21 mouse cellular contexts compared by ENCODE assay signal in genomic region chr17:30490601-30491000, GRCm38 (mm10).
DNase-seq lines count a peak whose midpoint lies in the region; ATAC-seq lines count a peak whose summit lies in the region.
"Had no signal": no experiment of that assay in that cellular context is flagged by ENCODE, and none has a peak within 500 bp of the region (broad histone marks: within the 10 kb centered on the region; RNA-seq: fewer than 3 reads in every experiment).

No protein-coding gene starts in this region.

- H3K9ac ChIP-seq in hindbrain, embryonic 12.5 days: no peak overlapping the region
- H3K9ac ChIP-seq in hindbrain, embryonic 14.5 days: no peak overlapping the region
- H3K9ac ChIP-seq in midbrain, embryonic 11.5 days (ENCODE audit: low read length): no peak overlapping the region
- no peak overlapping the region for H3K9ac ChIP-seq in midbrain, embryonic 14.5 days (replicated peaks; ENCODE audit: low read length)
- H3K9ac ChIP-seq: forebrain, embryonic 13.5 days; hindbrain, embryonic 13.5 days had no signal

- peak overlapping the region; percentile 1; the same call in 1 of the 2 replicates for H3K27ac ChIP-seq in hindbrain, embryonic 12.5 days
- H3K27ac ChIP-seq in hindbrain, embryonic 14.5 days: no peak overlapping the region
- no peak overlapping the region for H3K27ac ChIP-seq in midbrain, embryonic 11.5 days (ENCODE audit: low read depth, low read length)
- no peak overlapping the region for H3K27ac ChIP-seq in midbrain, embryonic 14.5 days (replicated peaks; ENCODE audit: low read depth, low read length)
- H3K27ac ChIP-seq: hindbrain, embryonic 13.5 days had no signal

- WGBS in hindbrain, embryonic 12.5 days: 66% methylated on average over 7 of the region's 7 CpGs
- 38% methylated on average over 7 of the region's 7 CpGs for WGBS in hindbrain, embryonic 14.5 days
- WGBS in midbrain, embryonic 11.5 days: 75% methylated on average over 7 of the region's 7 CpGs
- WGBS in midbrain, embryonic 14.5 days: 54% methylated on average over 7 of the region's 7 CpGs

- H3K4me1 ChIP-seq in hindbrain, embryonic 12.5 days: peaks cover 15% of the 10 kb centered on the region
- peaks cover 14% of the 10 kb centered on the region; the same call in 1 of the 2 replicates for H3K4me1 ChIP-seq in hindbrain, embryonic 14.5 days (replicated peaks; ENCODE audit: control insufficient read depth, insufficient read depth, low read length)
- peaks cover 3% of the 10 kb centered on the region; the same call in 1 of the 2 replicates for H3K4me1 ChIP-seq in midbrain, embryonic 11.5 days (ENCODE audit: control insufficient read depth, insufficient read depth, low read length)
- H3K4me1 ChIP-seq in midbrain, embryonic 14.5 days (ENCODE audit: control insufficient read depth, insufficient read depth, low read length): 0 out of 2 replicates have a peak, but pooled peaks cover 4% of the 10 kb centered on the region

- H3K4me3 ChIP-seq in hindbrain, embryonic 12.5 days: no peak overlapping the region
- H3K4me3 ChIP-seq in hindbrain, embryonic 14.5 days (replicated peaks; ENCODE audit: low read length): no peak overlapping the region
- no peak overlapping the region for H3K4me3 ChIP-seq in midbrain, embryonic 11.5 days (ENCODE audit: low read depth, low read length)
- no peak overlapping the region for H3K4me3 ChIP-seq in midbrain, embryonic 14.5 days (replicated peaks; ENCODE audit: low read depth, low read length)
- H3K4me3 ChIP-seq: forebrain, embryonic 10.5 days; forebrain, embryonic 13.5 days; hindbrain, embryonic 13.5 days had no signal

- ATAC-seq in hindbrain, embryonic 12.5 days (ENCODE audit: low FRiP score): no peak
- ATAC-seq in hindbrain, embryonic 14.5 days (ENCODE audit: low FRiP score): no peak
- no peak for ATAC-seq in midbrain, embryonic 11.5 days (ENCODE audit: low FRiP score)
- ATAC-seq in midbrain, embryonic 14.5 days (ENCODE audit: low FRiP score, low TSS enrichment): no peak
- ATAC-seq: CD4-positive, CD25-positive, alpha-beta regulatory T cell, adult 4 months; forebrain, embryonic 13.5 days; forebrain, embryonic 16.5 days; hindbrain, postnatal 0 days; inflammation-experienced regulatory T-cells, adult 6 months had no signal

- H3K9me3 ChIP-seq in hindbrain, embryonic 12.5 days (replicated peaks): no peaks in the 10 kb centered on the region
- H3K9me3 ChIP-seq in hindbrain, embryonic 14.5 days (ENCODE audit: control insufficient read depth, low read length): no peaks in the 10 kb centered on the region
- H3K9me3 ChIP-seq in midbrain, embryonic 11.5 days (ENCODE audit: control insufficient read depth, low read length): no peaks in the 10 kb centered on the region
- no peaks in the 10 kb centered on the region for H3K9me3 ChIP-seq in midbrain, embryonic 14.5 days (ENCODE audit: control insufficient read depth, low read length)
- H3K9me3 ChIP-seq: forebrain, embryonic 10.5 days; forebrain, embryonic 13.5 days; hindbrain, embryonic 13.5 days had no signal

- H3K36me3 ChIP-seq in hindbrain, embryonic 12.5 days: 0 out of 2 replicates have a peak, but pooled peaks cover 3% of the 10 kb centered on the region
- H3K36me3 ChIP-seq in hindbrain, embryonic 14.5 days (replicated peaks; ENCODE audit: control insufficient read depth, insufficient read depth): no peaks in the 10 kb centered on the region
- H3K36me3 ChIP-seq in midbrain, embryonic 11.5 days (ENCODE audit: control insufficient read depth, insufficient read depth, low read length): no peaks in the 10 kb centered on the region
- H3K36me3 ChIP-seq in midbrain, embryonic 14.5 days (ENCODE audit: control insufficient read depth, insufficient read depth, low read length): no peaks in the 10 kb centered on the region
- H3K36me3 ChIP-seq: hindbrain, embryonic 13.5 days had no signal

- no peak overlapping the region for H3K4me2 ChIP-seq in hindbrain, embryonic 12.5 days (replicated peaks)
- H3K4me2 ChIP-seq in hindbrain, embryonic 14.5 days (replicated peaks): no peak overlapping the region
- no peak overlapping the region for H3K4me2 ChIP-seq in midbrain, embryonic 11.5 days
- no peak overlapping the region for H3K4me2 ChIP-seq in midbrain, embryonic 14.5 days (ENCODE audit: low read length)
- H3K4me2 ChIP-seq: forebrain, embryonic 13.5 days; hindbrain, embryonic 13.5 days had no signal

- no peak for DNase-seq in hindbrain, embryonic 14.5 days (ENCODE audit: low spot score)
- DNase-seq in midbrain, embryonic 11.5 days (ENCODE audit: low spot score, missing footprints): peak; percentile 80
- no peak for DNase-seq in midbrain, embryonic 14.5 days
- DNase-seq in testis, postnatal 10 days (ENCODE audit: low spot score): peak; percentile 25
- DNase-seq in testis, postnatal 14 days (ENCODE audit: low spot score): no peak
- no peak for DNase-seq in thymus, postnatal 36 days
- DNase-seq: adrenal gland, postnatal 10 days; adrenal gland, postnatal 36 days; cerebellum, adult 18-20 months; cerebellum, adult 9-10 months; cerebellum, postnatal 14 days; gastrocnemius, postnatal 10 days; gastrocnemius, postnatal 36 days had no signal

- no peaks in the 10 kb centered on the region for H3K27me3 ChIP-seq in hindbrain, embryonic 12.5 days
- no peaks in the 10 kb centered on the region for H3K27me3 ChIP-seq in hindbrain, embryonic 14.5 days (ENCODE audit: control insufficient read depth, insufficient read depth, low read length)
- no peaks in the 10 kb centered on the region for H3K27me3 ChIP-seq in midbrain, embryonic 11.5 days (ENCODE audit: control insufficient read depth, insufficient read depth, low read length)
- H3K27me3 ChIP-seq in midbrain, embryonic 14.5 days (ENCODE audit: control insufficient read depth, insufficient read depth, low read length): no peaks in the 10 kb centered on the region
- H3K27me3 ChIP-seq: forebrain, embryonic 13.5 days; hindbrain, embryonic 13.5 days had no signal

Comparison
In these comparisons a context has a peak if more than half of its experiments do, and no peak if none do; other contexts are left out.
1. DNase-seq: peak in midbrain, embryonic 11.5 days (single experiment) and testis, postnatal 10 days (single experiment); none in hindbrain, embryonic 14.5 days (single experiment), midbrain, embryonic 14.5 days (single experiment), testis, postnatal 14 days (single experiment) and thymus, postnatal 36 days (0 of 2).